Mouse (Mus musculus) myocyte (in vitro differentiated cells): ENCODE measurements around the gene Gm37240. TPM values are rescaled to one million over a fixed set of nuclear protein-coding genes. Genes with fewer than 3 reads are reported as not detected.
A peak's percentile ranks its signal among the peaks of the same experiment; 100 is the strongest.

Experiments used
- H3K27me3 ChIP-seq: one replicate; pipeline ENCODE4 v1.6.1; 2011; ENCODE audit not compliant: control insufficient read depth, insufficient read depth, insufficient read length
- H3K36me3 ChIP-seq: one replicate; pipeline ENCODE4 v1.6.1; 2011; ENCODE audit not compliant: control insufficient read depth, insufficient read depth
- H3K4me2 ChIP-seq: one replicate; pipeline ENCODE4 v1.6.1; 2011; ENCODE audit warnings: low read depth, control low read depth
- H3K4me3 ChIP-seq: one replicate; pipeline ENCODE4 v1.5.1; 2011; ENCODE audit warnings: mild to moderate bottlenecking, control low read depth, moderate library complexity
- H3K79me2 ChIP-seq: one replicate; pipeline ENCODE4 v1.6.1; 2011; ENCODE audit not compliant: control insufficient read depth, insufficient read depth
- H3ac ChIP-seq: one replicate; pipeline ENCODE4 v1.6.1; 2011; ENCODE audit not compliant: control insufficient read depth, insufficient read length
- CEBPB ChIP-seq: IDR thresholded peaks from 2 replicates; pipeline ENCODE4 v1.6.1; 2011; ENCODE audit warnings: mild to moderate bottlenecking, moderate library complexity; ENCODE audit not compliant: poor library complexity, insufficient read depth, severe bottlenecking
- E2F4 ChIP-seq: IDR thresholded peaks from one replicate; pipeline ENCODE4 v1.6.1; 2011; ENCODE audit warnings: mild to moderate bottlenecking, control low read depth, moderate library complexity; ENCODE audit not compliant: insufficient read depth
- MAX ChIP-seq: IDR thresholded peaks from one replicate; pipeline ENCODE4 v1.6.1; 2011; ENCODE audit warnings: low read depth, mild to moderate bottlenecking, control low read depth
- MYOD1 ChIP-seq, 3 experiments: IDR thresholded peaks; one replicate each; pipeline ENCODE4 v1.6.1; 2011; ENCODE audit warnings: control low read depth in 2 of 3, low read depth in 2 of 3, mild to moderate bottlenecking in 2 of 3, moderate library complexity in 1 of 3; ENCODE audit not compliant: insufficient read length in 2 of 3, control insufficient read depth in 1 of 3
- MYOG ChIP-seq, 3 experiments: IDR thresholded peaks; one replicate each; pipeline ENCODE4 v1.6.1; 2011; ENCODE audit warnings: control low read depth in 2 of 3, low read depth in 2 of 3, mild to moderate bottlenecking in 2 of 3; ENCODE audit not compliant: insufficient read length in 2 of 3, control insufficient read depth in 1 of 3, insufficient read depth in 1 of 3
- POLR2A ChIP-seq: IDR thresholded peaks from one replicate; pipeline ENCODE4 v1.6.1; 2011; ENCODE audit warnings: low read depth, mild to moderate bottlenecking, control low read depth, moderate library complexity; ENCODE audit not compliant: insufficient read length
- POLR2AphosphoS2 ChIP-seq: IDR thresholded peaks from one replicate; pipeline ENCODE4 v1.6.1; 2011; ENCODE audit warnings: low read depth, control low read depth; ENCODE audit not compliant: insufficient read length
- REST ChIP-seq: IDR thresholded peaks from one replicate; pipeline ENCODE4 v1.6.1; 2011; ENCODE audit warnings: mild to moderate bottlenecking, control low read depth, moderate library complexity; ENCODE audit not compliant: insufficient read depth, insufficient read length
- SRF ChIP-seq: IDR thresholded peaks from one replicate; pipeline ENCODE4 v1.6.1; 2011; ENCODE audit warnings: low read depth; ENCODE audit not compliant: control insufficient read depth, insufficient read length
- TCF12 ChIP-seq: IDR thresholded peaks from one replicate; pipeline ENCODE4 v1.6.1; 2011; ENCODE audit warnings: mild to moderate bottlenecking, control low read depth; ENCODE audit not compliant: poor library complexity, insufficient read depth, severe bottlenecking
- TCF3 ChIP-seq: IDR thresholded peaks from one replicate; pipeline ENCODE4 v1.6.1; 2011; ENCODE audit warnings: low read depth, control low read depth; ENCODE audit not compliant: insufficient read length
- USF1 ChIP-seq: IDR thresholded peaks from one replicate; pipeline ENCODE4 v1.6.1; 2011; ENCODE audit warnings: low read depth, mild to moderate bottlenecking, control low read depth, moderate library complexity
- polyA plus RNA-seq: library from polyadenylated mRNA; unstranded; fragments of >200 nt; fragmentation: generic; extraction: Trizol; gene quantifications from one replicate; pipeline ENCODE4 v1.2.1, GENCODE M21; 2012; ENCODE audit warnings: missing spikeins

Gm37240 gene
- polyA plus RNA-seq, 1 experiment, result 8.7 TPM

DNA sequence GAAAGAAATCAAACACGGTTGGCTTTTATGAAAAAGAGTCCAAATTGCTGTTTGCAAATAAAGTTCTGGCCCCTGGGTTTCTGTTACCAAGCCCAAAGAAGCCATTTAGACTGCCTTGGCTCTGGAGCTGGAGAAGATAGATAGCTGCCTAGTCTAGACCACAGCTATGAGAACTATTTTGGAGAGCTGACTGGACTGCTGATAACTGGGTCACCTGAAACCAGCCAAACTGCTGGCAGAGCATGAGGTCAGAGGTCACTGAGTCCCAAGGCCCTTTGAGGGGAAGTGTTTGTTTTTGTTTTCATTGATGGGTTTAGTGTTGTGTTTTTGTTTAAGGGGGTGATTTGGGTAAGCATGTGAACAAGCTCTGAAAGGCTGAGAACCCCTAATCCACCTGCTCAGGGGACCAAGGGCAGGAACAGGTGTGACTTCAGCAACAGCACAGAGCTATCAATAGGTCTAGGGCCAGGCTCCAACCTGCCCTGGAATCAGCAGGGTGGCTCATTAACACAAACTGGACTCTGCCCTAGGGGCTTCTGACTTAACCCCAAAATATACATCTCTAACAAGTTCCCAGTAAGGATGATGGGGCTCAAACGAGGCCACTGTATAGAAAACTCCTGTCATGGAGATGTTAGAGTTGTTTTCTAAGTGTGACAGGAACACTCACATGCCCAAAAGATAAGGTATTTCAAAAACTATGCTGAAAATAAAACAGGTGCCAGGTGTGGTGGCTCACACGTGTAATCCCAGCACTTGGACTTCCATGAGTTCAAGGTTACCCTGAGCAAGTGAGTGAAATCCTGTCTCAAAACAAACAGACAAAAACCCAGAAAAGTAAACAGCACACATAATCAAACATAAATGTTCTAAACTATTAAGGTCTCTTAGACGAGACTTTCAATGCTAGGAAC lies 74.0 kb downstream of the Gm37240 start:
- Histone ChIP-seq H3ac (no peak overlapping the region), H3K79me2 (no peaks in the 10 kb centered on the region), H3K4me3 (no peak overlapping the region), H3K27me3 (no peaks in the 10 kb centered on the region), H3K36me3 (no peaks in the 10 kb centered on the region), H3K4me2 (peak overlapping the region; percentile 3)
- TF ChIP-seq MYOG (IDR thresholded peaks at IDR 0.05; ENCODE audit: control insufficient read depth in 1 of 3, insufficient read depth in 1 of 3, insufficient read length in 2 of 3, low read depth in 2 of 3), result peak in 1 of 3 experiments; percentile 24
- TF ChIP-seq CEBPB, result no peak
- no peak for TF ChIP-seq REST
- TF ChIP-seq MYOD1 (IDR thresholded peaks at IDR 0.05; ENCODE audit: control insufficient read depth in 1 of 3, insufficient read length in 2 of 3, low read depth in 2 of 3), result peak in 2 of 3 experiments; percentile 52 to 68
- no peak for TF ChIP-seq TCF3

GRCm38 (mm10) chr3:85812010-85812409 lies 75.3 kb downstream of the Gm37240 start:
- TF ChIP-seq E2F4 (no peak), SRF (no peak), CEBPB (no peak), POLR2A (no peak), REST (no peak), MAX (no peak), TCF3 (no peak), TCF12 (no peak), USF1 (no peak), POLR2AphosphoS2 (no peak), MYOD1 (IDR thresholded peaks at IDR 0.05; ENCODE audit: control insufficient read depth in 1 of 3, insufficient read length in 2 of 3, low read depth in 2 of 3) (no peak), MYOG (IDR thresholded peaks at IDR 0.05; ENCODE audit: control insufficient read depth in 1 of 3, insufficient read depth in 1 of 3, insufficient read length in 2 of 3, low read depth in 2 of 3) (no peak)

GRCm38 (mm10) chr3:85793166-85793565 lies 94.2 kb downstream of the Gm37240 start:
- no peak overlapping the region for H3K4me3 ChIP-seq
- no peak overlapping the region for H3K4me2 ChIP-seq
- H3ac ChIP-seq, result no peak overlapping the region
- TF ChIP-seq TCF12, result no peak
- TF ChIP-seq MYOG (IDR thresholded peaks at IDR 0.05; ENCODE audit: control insufficient read depth in 1 of 3, insufficient read depth in 1 of 3, insufficient read length in 2 of 3, low read depth in 2 of 3), result no peak
- no peak for TF ChIP-seq POLR2A
- H3K27me3 ChIP-seq, result no peaks in the 10 kb centered on the region
- no peaks in the 10 kb centered on the region for H3K79me2 ChIP-seq
- no peaks in the 10 kb centered on the region for H3K36me3 ChIP-seq

More at GRCm38 (mm10) chr3:85812010-85812409, 75.3 kb downstream of the Gm37240 start:
- Histone ChIP-seq H3K36me3 (no peaks in the 10 kb centered on the region), H3ac (no peak overlapping the region), H3K4me2 (no peak overlapping the region), H3K4me3 (no peak overlapping the region), H3K27me3 (no peaks in the 10 kb centered on the region), H3K79me2 (no peaks in the 10 kb centered on the region)

GRCm38 (mm10) chr3:85789748-85790147 lies 97.6 kb downstream of the Gm37240 start:
- Histone ChIP-seq H3K79me2 (no peaks in the 10 kb centered on the region), H3ac (no peak overlapping the region), H3K4me2 (no peak overlapping the region), H3K4me3 (no peak overlapping the region), H3K36me3 (no peaks in the 10 kb centered on the region), H3K27me3 (no peaks in the 10 kb centered on the region)
- TF ChIP-seq E2F4 (no peak), SRF (no peak), MYOG (IDR thresholded peaks at IDR 0.05; ENCODE audit: control insufficient read depth in 1 of 3, insufficient read depth in 1 of 3, insufficient read length in 2 of 3, low read depth in 2 of 3) (no peak), MYOD1 (IDR thresholded peaks at IDR 0.05; ENCODE audit: control insufficient read depth in 1 of 3, insufficient read length in 2 of 3, low read depth in 2 of 3) (no peak), POLR2A (no peak), USF1 (no peak), TCF3 (no peak), MAX (no peak)

- TF ChIP-seq MYOD1 (IDR thresholded peaks at IDR 0.05; ENCODE audit: control insufficient read depth in 1 of 3, insufficient read length in 2 of 3, low read depth in 2 of 3) (no peak), POLR2AphosphoS2 (no peak), MAX (no peak), USF1 (no peak), SRF (no peak), CEBPB (no peak), MYOG (IDR thresholded peaks at IDR 0.05; ENCODE audit: control insufficient read depth in 1 of 3, insufficient read depth in 1 of 3, insufficient read length in 2 of 3, low read depth in 2 of 3) (no peak), POLR2A (no peak), REST (no peak), TCF12 (no peak)
- H3K27me3 ChIP-seq, result no peaks in the 10 kb centered on the region
- H3K4me3 ChIP-seq, result no peak overlapping the region
- H3K79me2 ChIP-seq, result no peaks in the 10 kb centered on the region
- H3ac ChIP-seq, result no peak overlapping the region
- H3K36me3 ChIP-seq, result no peaks in the 10 kb centered on the region
- H3K4me2 ChIP-seq, result no peak overlapping the region
These were observed 100.8 kb downstream of the Gm37240 start for GRCm38 (mm10) chr3:85786501-85786900.
